Mouse (Mus musculus) hindbrain, postnatal 0 days (tissue): Measurements from ENCODE around the gene Adam1a. TPM values are rescaled to one million over a fixed set of nuclear protein-coding genes. Genes with fewer than 3 reads are reported as not detected.
A peak's percentile ranks its signal among the peaks of the same experiment; 100 is the strongest.

ENCODE experiments used
- ATAC-seq: fragments of 200-750 bp; cut with Nextera tagmentation; 2 replicates; pipeline ENCODE4 v1.8.0; 2017; ENCODE audit warnings: mild to moderate bottlenecking, moderate TSS enrichment, moderate library complexity
- DNase-seq: peaks from one replicate; pipeline ENCODE4 v3.0.0-alpha.2; 2015; ENCODE audit warnings: low spot score
- H3K27ac ChIP-seq: fragments of 300-500 bp; sonication (generic); 2 replicates; pipeline ENCODE4 v1.5.1; 2014; ENCODE audit warnings: mild to moderate bottlenecking
- H3K27me3 ChIP-seq: fragments of 300-500 bp; sonication (generic); 2 replicates; pipeline ENCODE4 v1.6.1; 2014; ENCODE audit warnings: low read length, mixed read lengths; ENCODE audit not compliant: insufficient read depth
- H3K36me3 ChIP-seq: fragments of 300-500 bp; sonication (generic); 2 replicates; pipeline ENCODE4 v1.6.1; 2014; ENCODE audit warnings: low read length, mixed read lengths; ENCODE audit not compliant: insufficient read depth
- H3K4me1 ChIP-seq: fragments of 300-500 bp; sonication (generic); 2 replicates; pipeline ENCODE4 v1.6.1; 2014; ENCODE audit warnings: antibody characterized with exemption, low read length, mixed read lengths; ENCODE audit not compliant: insufficient read depth
- H3K4me2 ChIP-seq: fragments of 300-500 bp; sonication (generic); 2 replicates; pipeline ENCODE4 v1.6.1; 2014; ENCODE audit warnings: low read depth, mild to moderate bottlenecking, low read length, moderate library complexity, mixed read lengths
- H3K4me3 ChIP-seq: fragments of 300-500 bp; sonication (generic); 2 replicates; pipeline ENCODE4 v1.5.1; 2014; ENCODE audit warnings: low read length
- H3K9ac ChIP-seq: fragments of 300-500 bp; sonication (generic); replicated peaks from 2 replicates; pipeline ENCODE4 v1.6.1; 2014; ENCODE audit warnings: mild to moderate bottlenecking, low read length, moderate library complexity, mixed read lengths
- H3K9me3 ChIP-seq: fragments of 300-500 bp; sonication (generic); 2 replicates; pipeline ENCODE4 v1.6.1; 2016; ENCODE audit warnings: low read length, mixed read lengths
- CTCF ChIP-seq: IDR thresholded peaks from 2 replicates; pipeline ENCODE4 v1.5.1; 2016; ENCODE audit warnings: antibody characterized with exemption, control low read depth, low read depth
- WGBS: fragments of 180-500 bp; shearing (Covaris S2); extraction: QIAGEN DNeasy Blood & Tissue Kit; methylation state at CpG from one replicate; pipeline ENCODE4 v1.1.7; 2014; 5-methylcytosine and 5-hydroxymethylcytosine counted together
- polyA plus RNA-seq: library from polyadenylated mRNA; unstranded; fragments of >200 nt; fragmentation: Nextera tagmentation; extraction: Ambion mirVana; gene quantifications from 2 replicates; pipeline ENCODE4 v1.2.1, GENCODE M21; 2015
- total RNA-seq: library from RNA; depleted of rRNA; stranded (reverse); fragments of >200 nt; gene quantifications from 2 replicates; pipeline ENCODE4 v1.2.3, GENCODE M21; 2014

Adam1a gene
- total and polyA plus RNA-seq, 2 experiments from 2014 or later: 1.3 to 14.4 TPM

DNA sequence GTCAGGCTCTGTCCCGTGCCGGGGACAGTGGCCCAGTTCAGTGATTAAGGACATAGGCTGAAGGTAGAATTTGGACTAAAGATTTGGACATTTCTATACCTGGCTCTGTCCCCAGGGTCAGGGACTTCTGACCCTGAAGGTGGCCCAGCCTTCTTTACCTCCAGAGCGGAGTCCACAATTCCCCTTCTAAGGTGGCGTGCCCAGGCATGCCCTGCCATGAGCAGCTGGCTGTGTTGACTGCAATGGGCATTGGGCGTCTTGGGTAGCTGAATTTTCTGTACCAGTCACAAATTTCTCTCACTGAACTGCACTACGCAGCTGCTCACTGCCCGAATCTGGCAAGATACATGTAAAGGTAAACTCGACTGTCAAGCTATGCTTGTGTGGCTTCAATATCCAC is 36.7 kb upstream of the Adam1a start:
- no peak for TF ChIP-seq CTCF
- no peaks in the 10 kb centered on the region for H3K9me3 ChIP-seq
- WGBS: 89% methylated on average over 8 of the region's 8 CpGs
- H3K4me2 ChIP-seq: no peak overlapping the region
- no peak overlapping the region for H3K9ac ChIP-seq
- H3K27me3 ChIP-seq: no peaks in the 10 kb centered on the region
- no peak overlapping the region for H3K4me3 ChIP-seq
- peaks cover 8% of the 10 kb centered on the region; the same call in 1 of the 2 replicates for H3K36me3 ChIP-seq
- no peaks in the 10 kb centered on the region for H3K4me1 ChIP-seq
- ATAC-seq (no peak), DNase-seq (no peak)
- H3K27ac ChIP-seq: no peak overlapping the region

GRCm38 (mm10) chr5:121576927-121577488 is 31.7 kb upstream of the Adam1a start:
- no peak for TF ChIP-seq CTCF
- Histone ChIP-seq H3K27me3 (no peaks in the 10 kb centered on the region), H3K4me1 (no peaks in the 10 kb centered on the region), H3K9me3 (no peaks in the 10 kb centered on the region), H3K4me3 (no peak overlapping the region), H3K4me2 (no peak overlapping the region), H3K27ac (no peak overlapping the region), H3K36me3 (peaks cover 30% of the 10 kb centered on the region), H3K9ac (no peak overlapping the region)
- DNase-seq (no peak), ATAC-seq (no peak)
- WGBS: 84% methylated on average over 11 of the region's 11 CpGs

- ATAC-seq: no peak
- no peak overlapping the region for H3K4me3 ChIP-seq
- no peak overlapping the region for H3K9ac ChIP-seq
- H3K36me3 ChIP-seq: peaks cover 30% of the 10 kb centered on the region
- no peak for DNase-seq
- no peaks in the 10 kb centered on the region for H3K27me3 ChIP-seq
- H3K4me1 ChIP-seq: no peaks in the 10 kb centered on the region
- H3K27ac ChIP-seq: no peak overlapping the region
- H3K9me3 ChIP-seq: no peaks in the 10 kb centered on the region
- TF ChIP-seq CTCF: no peak
- WGBS: 94% methylated on average over 11 of the region's 11 CpGs
- no peak overlapping the region for H3K4me2 ChIP-seq
Observed at GRCm38 (mm10) chr5:121575867-121576266, 30.6 kb upstream of the Adam1a start.

- WGBS: 92% methylated on average over 13 of the region's 13 CpGs
- Histone ChIP-seq H3K4me1 (no peaks in the 10 kb centered on the region), H3K4me3 (no peak overlapping the region), H3K27ac (no peak overlapping the region), H3K36me3 (peaks cover 28% of the 10 kb centered on the region), H3K9ac (no peak overlapping the region), H3K27me3 (no peaks in the 10 kb centered on the region), H3K4me2 (no peak overlapping the region), H3K9me3 (no peaks in the 10 kb centered on the region)
- ATAC-seq (no peak), DNase-seq (no peak)
- TF ChIP-seq CTCF: no peak
Observed at GRCm38 (mm10) chr5:121574145-121574544, 28.9 kb upstream of the Adam1a start.

DNA sequence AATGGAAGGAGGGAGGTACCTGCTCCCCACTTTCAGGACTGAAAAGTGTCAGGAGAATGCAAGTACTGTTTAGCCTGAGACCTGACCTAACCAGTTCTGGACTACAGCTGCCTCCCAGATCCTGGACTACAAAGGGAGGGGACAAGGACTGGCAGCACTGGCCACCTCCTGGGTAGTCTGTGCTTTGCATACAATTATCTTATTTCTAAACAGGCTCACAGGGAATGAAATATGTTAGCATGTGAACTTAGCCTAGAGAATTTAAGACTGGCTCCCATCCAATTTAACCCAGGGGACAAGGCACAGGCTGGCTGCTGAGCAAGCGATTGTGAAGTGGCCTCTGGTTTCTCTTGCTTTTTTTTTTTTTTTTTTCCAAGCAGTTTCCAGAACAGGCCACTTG is 25.5 kb upstream of the Adam1a start:
- no peak for TF ChIP-seq CTCF
- Histone ChIP-seq H3K27ac (no peak overlapping the region), H3K9ac (no peak overlapping the region), H3K4me3 (no peak overlapping the region), H3K4me1 (no peaks in the 10 kb centered on the region), H3K27me3 (no peaks in the 10 kb centered on the region), H3K36me3 (peaks cover 17% of the 10 kb centered on the region), H3K4me2 (no peak overlapping the region), H3K9me3 (no peaks in the 10 kb centered on the region)
- no peak for ATAC-seq
- 65% methylated on average over 1 of the region's 1 CpGs for WGBS
- no peak for DNase-seq

DNA sequence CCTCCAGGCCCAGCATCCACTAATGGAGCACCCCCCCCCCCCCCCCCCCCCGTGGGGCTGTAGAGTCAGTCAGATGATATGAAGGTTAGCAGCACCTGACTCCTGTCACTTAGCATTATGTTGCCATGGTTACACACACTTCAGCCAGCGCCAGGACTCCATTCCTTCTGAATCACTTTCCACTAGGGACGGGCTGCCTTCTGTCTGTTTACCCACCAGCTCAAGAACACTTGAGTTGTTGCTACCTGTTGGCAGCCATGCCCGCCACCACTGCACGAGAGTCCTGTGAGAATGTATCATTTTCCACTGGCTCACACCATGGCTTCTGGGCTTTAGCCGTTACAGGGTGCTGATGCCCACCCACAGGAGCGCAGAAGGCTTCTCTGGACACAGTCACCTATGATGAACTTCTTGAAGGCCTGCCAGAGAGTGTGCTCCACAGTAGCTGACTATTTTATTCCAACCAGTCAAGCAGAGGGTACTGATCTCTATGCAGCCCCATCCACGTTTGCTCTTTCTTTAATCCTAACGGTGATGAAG is 24.7 kb upstream of the Adam1a start:
- DNase-seq: no peak
- WGBS: 68% methylated on average over 9 of the region's 9 CpGs
- Histone ChIP-seq H3K36me3 (peaks cover 17% of the 10 kb centered on the region), H3K4me3 (no peak overlapping the region), H3K4me2 (no peak overlapping the region), H3K27me3 (no peaks in the 10 kb centered on the region), H3K9me3 (no peaks in the 10 kb centered on the region), H3K9ac (no peak overlapping the region), H3K4me1 (no peaks in the 10 kb centered on the region), H3K27ac (no peak overlapping the region)
- TF ChIP-seq CTCF: no peak
- 0 out of 2 replicates have a peak, but pooled peaks have one; percentile 38 for ATAC-seq

DNA sequence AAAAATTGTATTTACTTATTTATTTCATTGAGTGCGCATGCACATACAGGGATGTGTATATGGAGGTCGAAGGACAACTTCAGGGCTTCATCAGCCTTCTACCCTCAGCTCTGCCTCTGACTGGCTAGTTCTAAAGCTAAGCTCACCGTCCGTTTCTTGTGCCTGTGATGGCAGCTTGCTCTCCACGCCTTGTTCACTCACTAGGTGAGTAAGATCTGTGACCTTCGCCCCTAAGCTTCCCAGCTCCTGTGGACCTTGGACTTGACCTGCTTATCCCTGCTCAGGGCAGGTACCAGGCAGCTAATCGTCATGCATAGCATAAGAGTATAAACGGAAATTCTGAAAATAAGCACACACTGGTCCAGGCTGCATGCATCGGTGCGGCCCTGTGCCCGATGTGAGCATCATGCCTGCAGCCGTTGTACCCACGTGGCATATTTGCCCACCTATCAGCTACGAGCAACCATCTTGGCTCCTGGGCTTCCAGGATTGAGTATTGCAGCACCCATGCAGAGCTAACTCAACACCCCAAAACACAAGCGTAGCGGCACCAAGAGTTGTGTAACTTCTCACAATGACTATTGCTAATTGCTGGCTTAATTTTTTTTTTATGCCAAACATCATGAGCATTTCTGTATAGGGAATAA is 20.9 kb upstream of the Adam1a start:
- TF ChIP-seq CTCF: no peak
- Histone ChIP-seq H3K4me2 (no peak overlapping the region), H3K27me3 (no peaks in the 10 kb centered on the region), H3K4me1 (no peaks in the 10 kb centered on the region), H3K4me3 (no peak overlapping the region), H3K36me3 (0 out of 2 replicates have a peak, but pooled peaks cover 3% of the 10 kb centered on the region), H3K9ac (no peak overlapping the region), H3K27ac (no peak overlapping the region), H3K9me3 (no peaks in the 10 kb centered on the region)
- ATAC-seq (no peak), DNase-seq (no peak)
- WGBS: 91% methylated on average over 16 of the region's 16 CpGs
